In the genomic region with DNA sequence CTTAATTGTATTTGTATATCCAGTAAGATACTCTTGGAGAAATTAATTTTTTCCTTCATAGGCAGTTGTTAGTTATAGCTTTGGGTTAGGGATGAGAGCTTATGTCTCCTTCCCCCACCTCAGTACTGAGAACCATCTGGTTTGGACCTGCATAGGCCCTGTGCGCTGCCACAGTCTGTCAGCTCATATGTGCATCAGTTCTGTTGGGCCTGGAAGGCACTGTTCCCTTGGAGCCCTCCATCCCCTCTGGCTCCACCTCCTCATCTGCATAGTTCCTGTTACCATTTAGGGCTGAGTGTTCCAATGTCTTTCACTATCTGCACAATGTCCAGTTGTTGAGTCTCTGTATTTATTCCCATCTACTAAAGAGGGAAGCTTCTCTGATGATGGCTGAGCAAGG, we compare ENCODE assay signal across 22 mouse cellular contexts. TPM values are rescaled to one million over a fixed set of nuclear protein-coding genes. Genes with fewer than 3 reads are reported as not detected.
DNase-seq lines count a peak whose midpoint lies in the region; ATAC-seq and TF ChIP-seq lines count a peak whose summit lies in the region.
"Had no signal": no experiment of that assay in that cellular context is flagged by ENCODE, and none has a peak within 500 bp of the region (broad histone marks: within the 10 kb centered on the region; RNA-seq: fewer than 3 reads in every experiment).

No protein-coding gene starts in this region.

- no peak overlapping the region for H3K4me3 ChIP-seq in heart, adult 2 months
- H3K4me3 ChIP-seq in layer of hippocampus, adult 2 months = no peak overlapping the region
- H3K4me3 ChIP-seq in liver, embryonic 12.5 days = no peak overlapping the region
- H3K4me3 ChIP-seq: heart, embryonic 10.5 days; hindbrain, embryonic 10.5 days; limb, embryonic 10.5 days had no signal

- no peak overlapping the region for H3K9ac ChIP-seq in heart, adult 2 months (ENCODE audit: low read depth, low read length)
- H3K9ac ChIP-seq in liver, embryonic 12.5 days = no peak overlapping the region

- ATAC-seq in liver, embryonic 12.5 days = no peak
- ATAC-seq: midbrain, embryonic 16.5 days had no signal

- H3K27ac ChIP-seq in heart, adult 2 months = no peak overlapping the region
- peak overlapping the region; percentile 70 for H3K27ac ChIP-seq in layer of hippocampus, adult 2 months
- no peak overlapping the region for H3K27ac ChIP-seq in liver, embryonic 12.5 days
- H3K27ac ChIP-seq: heart, embryonic 10.5 days; hindbrain, embryonic 10.5 days; kidney, postnatal 0 days; limb, embryonic 10.5 days; stomach, postnatal 0 days had no signal

- TF ChIP-seq POLR2A in heart, adult 2 months (IDR thresholded peaks at IDR 0.05; ENCODE audit: insufficient read depth, low read depth, low read length) = no peak

- no peaks in the 10 kb centered on the region for H3K36me3 ChIP-seq in heart, adult 2 months (ENCODE audit: control insufficient read depth, insufficient read depth, low read length)
- no peaks in the 10 kb centered on the region for H3K36me3 ChIP-seq in liver, embryonic 12.5 days
- H3K36me3 ChIP-seq: heart, embryonic 10.5 days; hindbrain, embryonic 10.5 days; limb, embryonic 10.5 days had no signal

- H3K79me2 ChIP-seq in heart, adult 2 months (replicated peaks; ENCODE audit: control insufficient read depth, insufficient read depth, low read length) = no peaks in the 10 kb centered on the region

- TF ChIP-seq CTCF in heart, adult 2 months (IDR thresholded peaks at IDR 0.05) = no peak
- no peak for TF ChIP-seq CTCF in layer of hippocampus, adult 2 months (conservative IDR thresholded peaks at IDR 0.05)

- peak; percentile 74 for DNase-seq in heart, adult 11 months
- no peak for DNase-seq in heart, adult 2 months
- DNase-seq in ZHBTc4 (ENCODE audit: low read depth, low spot score) = peak; percentile 73
- peak; percentile 79 to 80 for DNase-seq in layer of hippocampus, adult 2 months (ENCODE audit: low spot score in 2 of 2)
- DNase-seq in layer of hippocampus, postnatal 36 days = peak; percentile 76 to 80
- no peak for DNase-seq in lung, postnatal 14 days
- DNase-seq: adrenal gland, adult 2 months; cerebellum, adult 11 months; embryo, embryonic 11 days; gastrocnemius, postnatal 36 days; kidney, adult 18-20 months; lung, adult 18-20 months; lung, postnatal 36 days; right cerebral cortex, postnatal 14 days had no signal

- H3K4me2 ChIP-seq in liver, embryonic 12.5 days = no peak overlapping the region

- intact Hi-C loops in heart, adult 2 months (cut with DNase I) = no loop called here

- 68% methylated on average over 1 of the region's 1 CpGs for WGBS in heart, adult 2 months
- WGBS in liver, embryonic 12.5 days (ENCODE audit: insufficient replicate concordance) = 70% methylated on average over 1 of the region's 1 CpGs

- no peak for TF ChIP-seq EP300 in heart, adult 2 months (IDR thresholded peaks at IDR 0.05; ENCODE audit: insufficient read depth, low read depth, low read length)

- no peaks in the 10 kb centered on the region for H3K4me1 ChIP-seq in heart, adult 2 months (ENCODE audit: control insufficient read depth, insufficient read depth, low read length)
- no peaks in the 10 kb centered on the region for H3K4me1 ChIP-seq in liver, embryonic 12.5 days
- H3K4me1 ChIP-seq: heart, embryonic 10.5 days had no signal

- H3K27me3 ChIP-seq in heart, adult 2 months (ENCODE audit: control insufficient read depth, insufficient read depth, low read length) = no peaks in the 10 kb centered on the region
- H3K27me3 ChIP-seq in liver, embryonic 12.5 days (replicated peaks) = no peaks in the 10 kb centered on the region
- H3K27me3 ChIP-seq: CH12.LX had no signal

- no peaks in the 10 kb centered on the region for H3K9me3 ChIP-seq in liver, embryonic 12.5 days (replicated peaks)
- H3K9me3 ChIP-seq: heart, embryonic 10.5 days; hindbrain, embryonic 10.5 days; limb, embryonic 10.5 days had no signal

RNA-seq across cellular contexts. Expression of a gene that starts 11.7 kb away (rescaled TPM):
- total RNA-seq in heart, adult 2 months (2021) = under 1 TPM; 0.41 to 0.50 TPM
- polyA plus RNA-seq in heart, adult 2 months (2012; rRNA removed) = 1.0 and 2.0 TPM in 2 replicates
- total RNA-seq in layer of hippocampus, adult 2 months (2021) = under 1 TPM in 1 of 2 experiments, not detected in 1; 0.27 TPM
- total RNA-seq in layer of hippocampus, postnatal 36 days (2021) = under 1 TPM in 1 of 2 experiments, not detected in 1; 0.10 TPM
- 0.13 TPM in 1 of 2 replicates, not detected in the other for polyA plus RNA-seq in liver, embryonic 12.5 days (2016; fragmentation: Nextera tagmentation; extraction: Ambion mirVana)

RNA-seq across cellular contexts. Expression of a gene that starts 21.0 kb away (rescaled TPM):
- under 1 TPM; 0.21 to 0.50 TPM for total RNA-seq in heart, adult 2 months (2021)
- polyA plus RNA-seq in heart, adult 2 months (2012; rRNA removed) = 0.98 and 1.2 TPM in 2 replicates
- 10 to 100 TPM; 26.2 to 27.2 TPM for total RNA-seq in layer of hippocampus, adult 2 months (2021)
- total RNA-seq in layer of hippocampus, postnatal 36 days (2021) = 10 to 100 TPM; 23.4 to 26.2 TPM
- polyA plus RNA-seq in liver, embryonic 12.5 days (2016; fragmentation: Nextera tagmentation; extraction: Ambion mirVana) = 1.7 and 1.8 TPM in 2 replicates

RNA-seq across cellular contexts. Expression of a gene that starts 56.5 kb away (rescaled TPM):
- 1 to 10 TPM; 7.4 to 7.9 TPM for total RNA-seq in heart, adult 2 months (2021)
- polyA plus RNA-seq in heart, adult 2 months (2012; rRNA removed) = 11.5 and 14.7 TPM in 2 replicates
- total RNA-seq in layer of hippocampus, adult 2 months (2021) = 10 to 100 TPM; 15.5 to 17.8 TPM
- total RNA-seq in layer of hippocampus, postnatal 36 days (2021) = 10 to 100 TPM; 16.4 to 18.1 TPM
- polyA plus RNA-seq in liver, embryonic 12.5 days (2016; fragmentation: Nextera tagmentation; extraction: Ambion mirVana) = 49.4 and 52.0 TPM in 2 replicates

Comparison
In these comparisons a context has a peak if more than half of its experiments do, and no peak if none do; other contexts are left out.
1. DNase-seq: peak in heart, adult 11 months (single experiment), ZHBTc4 (single experiment), layer of hippocampus, adult 2 months (2 of 2) and layer of hippocampus, postnatal 36 days (2 of 2); none in heart, adult 2 months (0 of 2) and lung, postnatal 14 days (single experiment).
2. RNA of a gene that starts 21.0 kb away (total RNA-seq): 26.2 to 27.2 TPM in layer of hippocampus, adult 2 months and 23.4 to 26.2 TPM in layer of hippocampus, postnatal 36 days; 0.21 to 0.50 TPM in heart, adult 2 months; every median in the first group is over 10 times any median in the second.